Mouse (Mus musculus) heart, postnatal 25 days (tissue): ENCODE data around the gene Klhdc8b. TPM values are rescaled to one million over a fixed set of nuclear protein-coding genes. Genes with fewer than 3 reads are reported as not detected.

ENCODE experiments used
- DNase-seq: peaks from one replicate; pipeline ENCODE4 v3.0.0; 2022; ENCODE audit warnings: low spot score
- intact Hi-C: fragments of 180-260 bp; cut with DNase I; formaldehyde crosslinking; loops from one replicate; pipeline ENCODE4 v1.15.1; 2025
- total RNA-seq, 2 experiments: library from RNA; stranded (reverse); gene quantifications; 2 replicates each; pipeline ENCODE4 v1.2.3; 2021

Gene Klhdc8b
- total RNA-seq, result 10 to 100 TPM in 1 of 2 experiments, 1 to 10 TPM in 1; 9.5 to 10.1 TPM

DNA sequence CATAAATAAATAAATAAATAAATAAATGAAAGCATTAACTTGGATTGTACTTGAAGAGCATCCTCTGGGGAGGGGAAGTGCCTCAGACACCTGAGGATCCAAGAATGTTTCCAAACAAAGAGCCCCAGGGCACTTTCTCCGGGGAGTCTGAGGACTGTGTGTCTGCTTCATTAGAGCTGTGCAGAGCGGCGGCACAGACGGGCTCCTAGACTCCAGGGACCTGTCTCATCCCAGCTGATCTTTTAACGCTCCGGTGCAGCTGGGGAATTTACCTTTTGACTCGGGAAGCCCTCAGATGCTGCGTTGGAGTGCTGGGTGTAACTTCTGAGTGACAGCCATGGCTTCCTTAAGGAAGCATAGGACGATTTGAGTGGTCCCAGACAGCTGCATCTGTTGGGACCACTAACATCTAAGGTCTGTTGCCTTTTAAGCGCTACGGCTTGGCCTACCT, at the start of gene Klhdc8b:
Gene Klhdc8b (minus strand): TSS at position 401 of the 451 bp plus-strand sequence.
- no peak for DNase-seq
- intact Hi-C loops, result loop anchor here (1.0 kb wide), 1 partner anchor 17 kb away; no protein-coding TSS in a partner anchor

DNA sequence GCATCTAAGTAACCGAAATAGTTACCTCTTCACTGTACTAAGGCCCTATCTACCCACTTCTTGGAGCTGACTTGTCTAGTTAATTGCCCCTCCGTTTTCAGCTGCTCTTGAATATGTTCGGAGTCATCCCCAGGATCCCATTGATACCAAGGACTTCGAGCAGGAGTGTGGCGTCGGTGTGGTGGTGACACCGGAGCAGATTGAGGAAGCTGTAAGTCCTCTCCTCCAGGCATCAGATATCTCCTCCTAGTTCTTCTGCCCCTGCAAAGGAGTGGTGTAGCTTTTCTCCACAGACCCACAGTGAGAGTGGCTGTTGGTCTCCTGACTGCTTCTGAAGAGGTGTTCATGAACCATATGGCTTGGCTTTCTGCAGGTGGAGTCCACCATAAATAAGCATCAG, 47.4 kb upstream of the Klhdc8b start:
- intact Hi-C loops, result no loop called here
- no peak for DNase-seq

DNA sequence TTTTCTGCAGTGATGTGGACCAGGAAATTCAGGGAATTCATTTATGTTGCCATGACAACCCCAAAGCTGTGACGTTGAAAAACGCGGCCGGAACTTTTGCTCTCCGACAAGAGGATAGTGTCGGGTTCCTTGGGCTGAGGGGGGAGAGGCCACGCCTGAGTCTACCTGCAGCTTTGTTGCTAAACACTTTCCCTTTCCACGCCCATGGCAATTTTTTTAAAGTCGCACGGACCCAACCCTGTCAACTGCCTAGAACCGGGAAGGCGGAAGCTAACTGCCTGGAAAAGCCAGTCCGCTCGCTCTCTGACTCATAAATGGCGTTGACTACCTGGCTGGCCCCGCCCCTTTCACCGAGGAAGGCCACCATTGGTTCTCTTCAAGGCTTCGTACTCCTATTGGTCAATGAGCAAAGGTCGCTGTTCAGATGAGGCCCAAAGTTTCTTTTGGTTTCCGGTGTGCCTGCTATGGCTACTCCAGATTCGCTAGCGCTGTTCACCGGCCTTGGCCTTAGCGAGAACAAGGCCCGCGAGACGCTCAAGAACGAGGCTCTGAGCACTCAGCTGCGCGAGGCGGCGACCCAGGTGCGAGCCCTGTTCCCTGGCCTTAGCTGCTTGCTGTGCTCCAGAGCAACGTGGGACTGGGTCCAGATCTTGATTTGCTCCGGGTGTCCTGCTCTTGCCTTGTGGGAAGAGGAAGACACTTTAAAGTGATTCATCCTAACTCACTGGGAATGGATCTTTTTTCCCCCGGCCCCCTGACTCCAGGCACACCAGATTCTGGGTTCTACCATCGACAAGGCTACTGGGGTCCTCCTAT, 46.4 kb upstream of the Klhdc8b start, which contains the start of gene Qars:
Gene Qars (plus strand): TSS at position 88 of the 816 bp plus-strand sequence.
- peak; percentile 90 for DNase-seq
- intact Hi-C loops, result no loop called here

DNA sequence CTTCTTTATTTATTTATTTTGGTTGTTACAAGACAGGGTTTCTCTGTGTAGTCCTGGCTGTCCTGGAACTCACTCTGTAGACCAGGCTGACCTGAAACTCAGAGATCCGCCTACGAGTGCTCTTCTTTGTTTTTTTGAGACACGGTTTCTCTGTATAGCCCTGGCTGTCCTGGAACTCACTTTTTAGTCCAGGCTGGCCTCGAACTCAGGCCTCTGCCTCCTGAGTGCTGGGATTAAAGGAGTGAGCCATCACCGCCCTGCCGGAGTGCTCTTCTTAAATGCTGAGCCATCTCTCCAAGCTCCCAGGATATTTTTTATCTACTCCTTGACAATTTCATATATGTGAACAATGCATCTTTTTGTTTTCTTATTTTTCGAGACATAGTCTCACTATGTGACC, 45.5 kb upstream of the Klhdc8b start:
- no peak for DNase-seq
- intact Hi-C loops, result no loop called here

DNA sequence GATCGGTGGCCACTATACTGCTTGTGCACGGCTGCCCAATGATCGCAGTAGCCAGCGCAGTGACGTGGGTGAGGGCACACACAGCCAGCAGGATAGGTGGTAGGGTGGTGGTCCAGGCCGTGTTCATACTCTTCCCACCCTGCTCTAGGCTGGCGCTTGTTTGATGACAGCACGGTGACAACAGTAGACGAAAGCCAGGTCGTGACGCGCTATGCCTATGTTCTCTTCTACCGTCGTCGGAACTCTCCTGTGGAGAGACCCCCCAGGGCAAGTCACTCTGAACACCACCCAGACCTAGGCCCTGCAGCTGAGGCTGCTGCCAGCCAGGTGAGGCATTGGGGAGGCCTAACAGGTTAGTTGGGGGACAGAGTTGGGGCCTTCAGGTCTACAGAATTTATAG, 38.6 kb upstream of the Klhdc8b start:
- no peak for DNase-seq
- intact Hi-C loops, result no loop called here

DNA sequence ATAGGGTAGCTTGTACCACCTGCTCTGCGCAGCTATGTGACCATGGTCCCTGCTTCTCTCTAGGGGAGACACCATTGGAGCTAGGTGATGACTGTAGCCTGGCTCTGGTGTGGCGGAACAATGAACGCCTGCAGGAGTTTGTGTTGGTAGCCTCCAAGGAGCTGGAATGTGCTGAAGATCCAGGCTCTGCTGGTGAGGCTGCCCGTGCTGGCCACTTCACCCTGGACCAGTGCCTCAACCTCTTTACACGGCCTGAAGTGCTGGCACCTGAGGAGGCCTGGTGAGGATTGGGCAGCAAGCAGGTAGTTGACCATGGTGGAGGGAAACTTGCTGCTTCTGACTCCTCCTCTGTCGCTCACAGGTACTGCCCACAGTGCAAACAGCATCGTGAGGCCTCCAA, 37.9 kb upstream of the Klhdc8b start:
- intact Hi-C loops, result no loop called here

DNA sequence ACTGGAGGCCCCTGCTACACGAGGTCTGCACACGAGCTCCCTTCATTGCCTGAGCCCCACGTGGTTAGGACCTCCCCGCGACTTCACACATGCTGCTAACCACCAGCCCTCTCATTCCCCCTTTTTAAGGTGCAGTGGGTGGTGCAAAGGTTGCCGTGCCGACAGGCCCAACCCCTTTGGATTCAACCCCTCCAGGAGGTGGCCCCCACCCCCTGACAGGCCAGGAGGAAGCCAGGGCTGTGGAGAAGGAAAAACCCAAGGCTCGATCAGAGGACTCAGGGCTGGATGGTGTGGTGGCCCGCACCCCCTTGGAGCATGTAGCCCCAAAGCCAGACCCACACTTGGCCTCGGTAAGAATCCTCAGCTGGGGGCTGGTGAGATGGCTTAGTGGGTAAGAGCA, 33.5 kb upstream of the Klhdc8b start:
- DNase-seq, result no peak
- intact Hi-C loops, result no loop called here

More for the DNA sequence above, 37.9 kb upstream of the Klhdc8b start:
- DNase-seq, result no peak

DNA sequence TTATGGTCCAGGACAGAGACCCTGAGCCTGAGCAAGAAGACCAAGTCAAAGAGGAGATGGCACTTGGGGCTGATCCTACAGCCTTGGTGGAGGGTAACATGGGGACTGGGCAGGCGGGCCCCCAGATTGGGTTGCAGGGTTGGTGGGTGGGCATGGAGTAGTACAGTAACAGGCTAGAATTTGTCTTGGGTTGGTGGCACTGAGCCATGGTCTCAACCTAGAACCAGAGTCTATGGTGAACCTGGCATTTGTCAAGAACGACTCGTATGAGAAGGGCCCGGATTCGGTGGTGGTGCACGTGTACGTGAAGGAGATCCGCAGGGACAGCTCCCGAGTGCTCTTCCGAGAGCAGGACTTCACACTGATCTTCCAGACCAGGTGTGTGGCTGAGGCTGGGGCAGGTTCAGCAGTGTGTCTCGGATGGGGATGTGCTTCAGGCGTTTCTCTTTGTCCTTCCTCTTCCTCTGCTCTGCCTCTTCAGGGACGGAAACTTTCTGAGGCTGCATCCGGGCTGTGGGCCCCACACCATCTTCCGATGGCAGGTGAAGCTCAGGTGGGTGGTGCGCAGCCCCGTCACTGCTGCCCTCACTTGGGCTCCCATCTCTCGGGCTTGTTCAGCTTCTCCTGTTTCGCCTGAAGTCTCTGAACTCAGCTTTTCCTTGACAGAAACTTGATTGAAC, 32.9 kb upstream of the Klhdc8b start:
- DNase-seq, result no peak
- intact Hi-C loops, result no loop called here

DNA sequence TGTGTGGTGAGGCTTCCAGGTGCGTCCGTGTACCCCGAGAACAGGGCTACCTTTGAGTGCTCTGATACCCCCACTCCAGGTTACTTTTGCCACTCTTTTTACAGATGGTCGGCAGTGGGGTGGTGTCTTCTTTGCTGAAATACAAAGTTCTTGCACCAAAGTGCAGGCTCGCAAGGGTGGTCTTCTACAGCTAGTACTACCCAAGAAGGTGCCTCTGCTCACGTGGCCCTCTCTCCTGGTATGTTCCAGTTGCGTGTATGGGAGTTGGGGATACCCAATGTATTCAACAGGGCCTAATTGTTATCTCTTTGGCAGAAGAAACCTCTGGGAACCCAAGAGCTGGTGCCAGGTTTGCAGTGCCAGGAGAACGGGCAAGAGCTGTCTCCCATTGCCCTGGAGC, 31.9 kb upstream of the Klhdc8b start:
- DNase-seq, result no peak
- intact Hi-C loops, result loop anchor here (2.0 kb wide), 1 partner anchor 22 kb away; no protein-coding TSS in a partner anchor

DNA sequence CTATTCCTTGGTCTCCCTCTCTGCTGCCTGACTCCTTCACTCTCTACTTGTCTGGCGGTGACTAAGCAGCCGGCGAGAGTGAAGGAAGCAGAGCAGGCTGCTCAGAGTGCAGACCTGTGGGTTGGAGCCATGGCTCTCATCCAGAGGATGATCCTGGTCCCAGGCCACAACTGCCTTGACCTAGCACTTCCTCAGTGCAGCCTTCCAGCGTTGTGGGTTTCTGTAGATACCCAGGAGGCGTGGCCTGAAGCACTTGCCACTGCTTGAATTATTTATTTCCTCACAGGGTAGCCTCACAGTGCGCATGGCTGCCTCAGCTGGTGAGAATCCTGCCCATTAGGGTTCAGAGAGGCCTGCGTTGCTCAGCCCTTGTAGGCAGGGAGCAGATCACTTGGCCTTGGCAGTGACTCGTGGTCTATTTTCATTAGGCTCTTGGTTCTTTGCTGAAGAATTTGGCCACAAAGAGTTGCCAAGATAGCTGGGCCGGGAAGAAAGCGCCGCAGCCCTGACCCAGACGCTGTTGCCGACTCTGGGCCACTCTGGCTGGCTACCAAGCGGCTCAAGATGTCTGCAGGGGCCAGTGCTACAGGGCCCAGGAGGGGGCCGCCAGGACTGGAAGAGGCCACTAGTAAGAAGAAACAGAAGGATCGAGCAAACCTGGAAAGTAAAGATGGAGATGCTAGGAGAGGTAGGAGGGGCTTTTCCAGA, 30.8 kb upstream of the Klhdc8b start:
- intact Hi-C loops, result loop anchor here (2.0 kb wide), 1 partner anchor 23 kb away; no protein-coding TSS in a partner anchor
- DNase-seq, result no peak

DNA sequence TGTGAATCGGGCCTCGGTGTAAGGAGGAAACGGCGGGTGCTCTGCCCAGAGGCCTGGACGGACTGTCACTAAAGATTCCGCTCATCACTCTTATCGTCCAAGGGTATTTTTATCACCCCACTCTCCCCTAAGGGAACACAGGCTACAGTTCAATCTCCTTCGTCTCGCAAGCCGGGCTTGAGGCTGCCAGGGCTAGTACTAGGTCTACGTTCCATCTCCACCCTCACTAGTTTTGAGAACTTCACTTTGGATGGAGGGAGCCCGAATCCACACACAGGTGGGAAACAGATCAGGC, 29.9 kb upstream of the Klhdc8b start:
- DNase-seq, result no peak
- intact Hi-C loops, result no loop called here

DNA sequence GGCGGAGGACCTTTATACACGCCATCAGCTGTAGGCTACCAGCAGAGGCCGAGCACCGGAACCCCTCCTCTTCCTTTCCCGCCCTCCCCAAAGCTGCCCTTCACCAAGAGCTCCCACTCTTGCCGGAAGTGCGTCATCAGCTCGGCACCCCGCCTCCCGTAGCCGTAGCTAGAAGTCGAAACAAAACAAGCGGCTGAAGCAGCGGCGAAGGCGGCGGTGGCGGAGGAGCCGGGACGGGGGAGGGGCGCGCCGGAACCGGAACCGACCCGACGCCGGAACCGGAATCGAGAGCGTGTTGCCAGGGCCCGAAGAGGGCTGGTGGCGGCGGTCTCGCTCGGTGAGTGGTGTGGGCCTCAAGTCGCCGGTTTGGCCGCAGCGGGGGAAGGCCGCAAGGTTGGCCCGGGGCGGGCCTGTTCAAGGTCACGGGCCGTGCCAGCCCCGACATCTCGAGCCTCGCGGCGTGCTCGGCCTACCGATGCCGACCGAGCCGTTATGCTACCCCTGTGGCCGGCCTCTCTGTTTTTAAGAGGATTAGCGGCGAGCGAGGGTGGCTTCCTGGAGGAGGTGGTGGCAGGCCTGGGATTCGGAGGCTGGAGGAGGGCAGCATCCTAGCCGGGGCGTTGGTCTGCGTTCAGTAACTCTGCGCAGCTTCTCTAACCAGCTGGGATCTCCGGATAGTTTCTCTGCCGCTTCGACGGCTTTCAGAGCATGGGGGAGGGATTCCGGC, 29.3 kb upstream of the Klhdc8b start, which contains the start of gene Usp19:
Gene Usp19 (plus strand): TSS at position 44 of the 727 bp plus-strand sequence.
- intact Hi-C loops, result no loop called here
- DNase-seq, result peak; percentile 95

DNA sequence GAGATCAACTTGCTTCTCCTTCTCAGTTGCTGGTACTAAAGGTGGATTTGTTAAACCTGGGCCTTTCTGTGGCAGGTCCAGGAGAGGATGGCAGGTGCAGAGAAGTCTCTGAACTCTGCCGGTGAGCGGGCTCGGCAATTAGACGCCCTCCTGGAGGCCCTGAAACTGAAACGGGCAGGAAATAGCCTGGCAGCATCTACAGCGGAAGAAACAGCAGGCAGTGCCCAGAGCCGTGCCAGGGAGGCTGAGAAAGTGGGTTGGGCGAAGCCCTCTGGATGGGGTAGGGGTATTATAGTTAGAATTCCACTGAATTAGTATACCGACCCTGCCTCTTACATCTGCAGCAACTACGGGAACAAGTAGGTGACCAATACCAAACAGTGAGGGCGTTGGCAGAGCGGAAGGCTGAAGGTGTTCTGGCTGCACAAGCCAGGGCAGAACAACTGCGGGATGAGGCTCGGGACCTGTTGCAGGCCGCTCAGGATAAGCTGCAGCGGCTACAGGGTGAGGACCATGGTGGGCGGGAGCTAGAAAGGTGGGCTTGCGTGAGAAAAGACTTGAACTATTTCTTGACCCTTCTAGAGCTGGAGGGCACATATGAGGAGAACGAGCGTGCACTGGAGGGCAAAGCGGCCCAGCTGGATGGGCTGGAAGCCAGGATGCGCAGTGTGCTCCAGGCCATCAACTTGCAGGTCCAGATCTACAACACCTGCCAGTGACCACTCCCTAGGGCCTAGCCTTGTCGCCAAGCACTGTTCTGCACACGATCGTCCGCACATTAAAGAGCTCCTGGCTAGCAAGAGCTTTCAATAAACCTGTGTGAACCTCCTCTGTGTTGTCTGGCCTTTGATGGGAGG, 28.5 kb upstream of the Klhdc8b start:
- intact Hi-C loops, result no loop called here
- no peak for DNase-seq

DNA sequence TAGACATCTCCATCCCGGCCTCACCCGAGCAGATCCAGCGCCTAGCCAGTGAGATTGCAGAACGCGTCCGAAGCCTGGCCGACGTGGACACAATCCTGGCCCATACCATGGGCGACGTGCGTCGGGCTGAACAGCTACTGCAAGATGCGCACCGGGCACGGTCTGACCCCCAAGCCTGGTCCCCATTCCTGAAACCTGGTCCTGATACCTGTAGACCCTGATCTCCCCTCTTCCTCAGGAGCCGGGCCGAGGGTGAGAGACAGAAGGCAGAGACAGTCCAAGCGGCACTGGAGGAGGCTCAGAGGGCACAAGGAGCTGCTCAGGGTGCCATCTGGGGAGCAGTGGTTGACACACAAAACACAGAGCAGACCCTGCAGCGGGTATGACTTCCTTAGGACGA, 27.8 kb upstream of the Klhdc8b start:
- DNase-seq, result no peak
- intact Hi-C loops, result no loop called here

DNA sequence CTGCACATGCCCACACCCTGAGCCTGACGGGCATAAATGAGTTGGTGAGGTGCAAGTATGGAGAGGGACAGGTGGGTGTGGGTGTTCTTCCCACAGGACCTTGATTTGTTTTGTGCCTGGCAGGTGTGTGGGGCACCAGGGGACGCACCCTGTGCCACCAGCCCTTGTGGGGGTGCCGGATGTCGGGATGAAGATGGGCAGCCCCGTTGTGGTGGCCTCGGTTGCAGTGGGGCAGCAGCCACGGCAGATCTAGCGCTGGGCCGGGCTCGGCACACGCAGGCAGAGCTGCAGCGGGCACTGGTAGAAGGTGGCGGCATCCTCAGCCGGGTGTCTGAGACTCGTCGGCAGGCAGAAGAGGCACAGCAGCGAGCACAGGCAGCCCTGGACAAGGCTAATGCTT, 27.0 kb upstream of the Klhdc8b start:
- intact Hi-C loops, result no loop called here
- DNase-seq, result no peak

DNA sequence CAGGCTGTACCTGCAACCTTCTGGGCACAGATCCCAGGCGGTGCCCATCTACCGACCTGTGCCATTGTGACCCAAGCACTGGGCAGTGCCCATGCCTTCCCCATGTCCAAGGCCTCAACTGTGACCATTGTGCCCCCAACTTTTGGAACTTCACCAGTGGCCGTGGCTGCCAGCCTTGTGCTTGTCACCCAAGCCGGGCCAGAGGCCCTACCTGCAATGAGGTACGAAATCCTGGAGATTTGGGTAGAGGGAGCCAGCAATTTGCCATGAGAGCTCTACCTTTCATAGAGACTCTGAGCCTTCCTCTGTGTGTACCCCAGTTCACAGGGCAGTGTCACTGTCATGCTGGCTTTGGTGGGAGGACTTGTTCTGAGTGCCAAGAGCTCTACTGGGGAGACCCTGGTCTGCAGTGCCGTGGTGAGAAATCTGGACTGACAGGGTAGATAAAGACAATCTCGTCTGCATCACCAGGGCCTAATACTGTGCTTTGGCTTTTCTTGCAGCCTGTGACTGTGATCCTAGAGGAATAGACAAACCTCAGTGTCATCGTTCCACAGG, 25.7 kb upstream of the Klhdc8b start:
- no peak for DNase-seq
- intact Hi-C loops, result no loop called here

DNA sequence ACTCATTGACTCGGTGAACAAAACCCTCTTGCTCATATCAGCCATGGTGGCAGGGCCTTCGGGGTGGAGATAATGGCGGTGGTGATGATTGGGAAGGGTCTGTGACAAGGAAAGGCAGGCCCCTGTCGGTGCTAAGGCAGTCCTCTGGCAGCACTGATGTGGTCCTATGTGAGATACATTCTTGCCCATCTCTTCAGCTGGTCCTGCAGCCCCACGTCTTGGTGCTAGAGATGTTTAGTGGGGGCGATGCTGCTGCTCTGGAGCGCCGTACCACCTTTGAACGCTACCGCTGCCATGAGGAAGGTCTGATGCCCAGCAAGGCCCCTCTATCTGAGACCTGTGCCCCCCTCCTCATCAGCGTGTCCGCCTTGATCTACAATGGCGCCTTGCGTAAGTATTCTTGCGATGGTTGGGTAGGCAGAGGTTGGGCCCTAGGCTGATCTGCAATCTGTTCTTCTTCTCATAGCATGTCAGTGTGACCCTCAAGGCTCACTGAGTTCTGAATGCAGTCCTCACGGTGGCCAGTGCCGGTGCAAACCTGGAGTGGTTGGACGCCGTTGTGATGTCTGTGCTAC, 24.0 kb upstream of the Klhdc8b start:
- no peak for DNase-seq

DNA sequence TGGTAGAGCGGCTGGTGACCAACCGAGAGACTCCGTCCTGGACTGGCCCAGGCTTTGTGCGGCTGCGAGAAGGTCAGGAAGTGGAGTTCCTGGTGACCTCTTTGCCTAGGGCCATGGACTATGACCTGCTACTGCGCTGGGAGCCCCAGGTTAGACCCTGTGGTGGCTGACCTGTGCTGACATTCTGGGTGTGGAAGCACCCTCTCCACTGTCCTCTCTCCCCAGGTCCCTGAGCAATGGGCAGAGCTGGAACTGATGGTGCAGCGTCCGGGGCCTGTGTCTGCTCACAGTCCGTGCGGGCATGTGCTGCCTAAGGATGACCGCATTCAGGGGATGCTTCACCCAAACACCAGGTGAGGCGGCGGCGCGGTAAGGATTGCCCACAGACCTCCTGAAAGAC, 22.6 kb upstream of the Klhdc8b start:
- intact Hi-C loops, result no loop called here
- DNase-seq, result no peak

More for the DNA sequence above, 24.0 kb upstream of the Klhdc8b start:
- intact Hi-C loops, result no loop called here
